Mouse (Mus musculus) kidney, adult 2 months (tissue): ENCODE measurements around the gene Zfp870.

ENCODE experiments used
- CTCF ChIP-seq: fragments of 200-500 bp; conservative IDR thresholded peaks from 2 replicates; pipeline ENCODE4 v1.5.1; 2011; ENCODE audit warnings: low read depth, mild to moderate bottlenecking, control low read depth, low read length, moderate library complexity, mixed read lengths; ENCODE audit not compliant: insufficient read depth, insufficient read length
- POLR2A ChIP-seq: fragments of 200-500 bp; IDR thresholded peaks from one replicate; pipeline ENCODE4 v1.6.1; 2011; ENCODE audit warnings: low read depth, low read length, control low read depth

GRCm38 (mm10) chr17:32830418-32830782 is 61.0 kb downstream of the Zfp870 start:
- TF ChIP-seq CTCF (no peak), POLR2A (no peak)
